Mouse (Mus musculus) cerebellum, adult 9-10 months (tissue): ENCODE measurements at regions not wholly inside any gene's neighbourhood (a gene's known extent, or its start where the extent isn't known, plus 50 kb on each side); places are given as distances from the start of the nearest gene placed in this dataset.

Experiments used
- DNase-seq: peaks from one replicate; pipeline ENCODE4 v3.0.0; 2022

GRCm38 (mm10) chr4:131217083-131217482 is 272.9 kb downstream of the Matn1 start:
- DNase-seq, result no peak

DNA sequence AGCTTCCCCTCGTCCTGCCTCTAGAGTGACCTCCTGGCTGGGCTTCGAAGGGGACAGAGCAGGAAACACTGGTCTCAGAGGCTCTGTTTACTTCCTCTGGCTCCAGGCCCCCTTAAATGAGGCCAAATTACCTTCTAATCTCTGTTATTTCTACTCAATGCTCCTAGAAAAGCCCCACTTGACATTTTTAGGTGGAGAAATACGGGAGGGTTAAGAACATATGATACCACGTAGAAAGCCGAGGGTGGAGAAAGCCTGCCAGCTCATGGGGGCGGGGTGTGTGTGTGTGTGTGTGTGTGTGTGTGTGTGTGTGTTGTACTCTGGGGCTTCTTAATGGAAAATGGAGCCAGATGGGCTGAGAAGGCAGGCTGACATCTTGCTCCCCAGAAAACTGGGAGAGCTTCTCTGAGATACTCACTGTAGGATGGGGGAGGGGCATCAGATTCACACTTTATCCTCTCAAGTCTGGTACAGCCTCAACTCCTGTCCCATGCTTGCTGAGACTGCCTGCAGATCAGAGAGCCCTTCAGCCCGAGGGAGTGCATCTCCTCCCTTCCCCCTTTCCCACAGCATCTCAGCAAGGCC is 273.5 kb downstream of the Matn1 start:
- DNase-seq, result no peak

DNA sequence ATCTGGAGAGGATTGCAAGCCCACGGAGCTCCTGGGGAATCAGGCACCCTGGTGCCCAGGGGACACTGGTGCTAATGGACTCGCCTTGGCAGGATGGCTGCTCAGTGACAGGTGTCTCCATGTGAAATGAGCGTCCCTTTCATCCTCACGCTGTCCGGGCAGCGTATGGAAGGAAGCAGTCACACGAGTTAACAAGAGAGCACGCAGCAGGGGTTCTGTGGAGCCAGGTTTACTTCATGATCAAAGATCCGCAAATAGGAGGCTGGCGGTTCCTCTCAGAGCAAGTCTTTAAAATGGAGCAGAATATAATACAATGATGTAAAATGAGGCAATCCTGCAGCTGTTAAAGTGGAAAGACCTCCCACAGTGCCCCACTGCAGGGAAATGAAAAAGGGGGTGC is 276.8 kb downstream of the Matn1 start:
- no peak for DNase-seq

GRCm38 (mm10) chr4:131230361-131230760 is 286.2 kb downstream of the Matn1 start:
- no peak for DNase-seq

DNA sequence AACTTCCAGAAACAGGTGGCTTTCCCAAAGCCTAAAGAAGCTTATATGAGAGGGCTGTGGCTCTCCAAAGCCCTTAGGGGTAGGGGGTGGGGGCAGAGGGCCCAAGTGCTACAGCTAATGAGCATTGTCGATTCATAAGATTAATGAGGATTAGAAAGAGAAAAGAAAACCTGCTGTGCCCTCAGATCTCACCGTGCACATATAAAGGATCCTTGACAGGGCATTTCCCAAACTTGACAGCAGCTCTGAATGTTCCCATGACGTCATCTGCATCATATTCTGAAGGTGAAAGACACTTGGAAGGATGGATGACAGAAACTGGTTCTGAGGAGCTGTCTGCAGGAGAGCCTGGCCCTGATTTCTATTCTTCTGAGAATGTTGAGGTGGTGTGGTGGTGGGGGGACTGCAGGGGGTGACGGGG is 292.4 kb downstream of the Matn1 start:
- DNase-seq, result no peak

DNA sequence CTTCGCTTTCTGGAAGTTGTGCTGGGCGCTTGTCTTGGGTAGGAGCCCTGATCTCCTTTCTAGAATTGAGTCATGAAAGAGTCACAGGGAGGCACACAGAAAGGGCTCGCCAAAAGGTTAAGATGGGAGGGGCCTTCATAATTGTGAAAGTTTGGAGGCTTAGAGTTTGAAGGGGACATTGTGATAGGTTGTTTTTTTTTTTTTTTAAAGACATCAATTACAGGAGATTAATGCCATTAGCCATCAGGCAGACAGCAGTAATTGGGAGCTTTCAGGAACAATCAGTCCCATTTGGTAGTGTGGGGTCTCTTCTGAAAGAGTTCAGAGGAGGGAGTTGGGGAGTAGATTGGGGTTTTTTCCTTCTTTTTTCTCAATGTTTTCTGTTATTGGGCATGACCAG is 294.4 kb downstream of the Matn1 start:
- DNase-seq, result no peak

GRCm38 (mm10) chr4:131239132-131239531 is 294.9 kb downstream of the Matn1 start:
- DNase-seq, result no peak

DNA sequence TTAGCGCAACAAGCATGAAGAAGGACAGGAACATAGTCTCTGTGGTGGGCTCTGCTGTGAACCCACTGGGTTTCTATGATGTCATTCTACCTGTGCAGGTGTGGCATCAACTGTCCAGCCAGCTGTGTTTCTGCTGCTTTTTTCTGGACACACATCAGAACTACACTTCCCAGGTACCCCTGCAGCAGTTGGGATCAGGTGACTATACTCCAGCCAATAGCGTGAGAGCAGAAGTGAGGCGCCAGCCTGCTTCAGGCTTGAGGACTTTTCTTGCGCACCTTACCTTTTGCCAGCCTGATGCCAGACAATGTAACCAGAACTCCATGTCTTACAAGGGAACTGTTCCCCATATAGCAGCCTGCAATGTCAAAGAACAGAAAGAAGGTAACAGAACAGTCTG is 296.3 kb downstream of the Matn1 start:
- DNase-seq, result no peak

GRCm38 (mm10) chr4:131242250-131242649 is 298.1 kb downstream of the Matn1 start:
- peak; percentile 82 for DNase-seq

DNA sequence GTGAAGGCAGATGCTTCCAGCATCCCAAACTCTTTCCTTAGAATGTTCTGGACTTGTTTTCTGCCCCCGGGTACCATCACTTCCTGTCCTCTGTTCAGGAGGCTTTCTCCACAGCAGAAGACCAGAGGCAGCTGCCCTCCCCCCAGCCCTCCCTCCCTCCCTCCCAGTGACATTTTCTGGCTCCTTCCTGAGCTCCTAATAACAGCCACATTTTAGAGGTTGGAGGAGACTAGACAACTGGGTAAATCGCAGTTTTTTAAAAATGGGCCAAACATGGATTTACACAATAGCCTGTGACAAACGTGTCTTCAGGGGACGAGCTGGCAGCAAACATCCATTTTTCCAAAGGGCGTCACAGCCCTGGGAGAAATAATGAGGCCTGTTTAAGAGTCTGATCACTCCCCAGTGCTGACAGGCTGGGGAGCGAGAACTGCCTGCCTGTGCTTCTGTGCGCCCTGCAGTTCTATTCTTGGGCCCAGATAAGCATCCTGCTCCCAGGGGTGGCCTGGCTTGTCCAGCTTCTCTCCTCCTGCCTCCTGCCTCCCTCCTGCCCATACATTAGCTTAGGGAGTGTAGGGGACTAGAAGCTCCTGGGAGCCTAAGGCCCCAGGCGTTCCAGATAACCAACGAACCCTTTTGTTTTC is 299.7 kb downstream of the Matn1 start:
- no peak for DNase-seq

- peak; percentile 89 for DNase-seq
These were observed 308.6 kb downstream of the Matn1 start for GRCm38 (mm10) chr4:131252602-131253442.

DNA sequence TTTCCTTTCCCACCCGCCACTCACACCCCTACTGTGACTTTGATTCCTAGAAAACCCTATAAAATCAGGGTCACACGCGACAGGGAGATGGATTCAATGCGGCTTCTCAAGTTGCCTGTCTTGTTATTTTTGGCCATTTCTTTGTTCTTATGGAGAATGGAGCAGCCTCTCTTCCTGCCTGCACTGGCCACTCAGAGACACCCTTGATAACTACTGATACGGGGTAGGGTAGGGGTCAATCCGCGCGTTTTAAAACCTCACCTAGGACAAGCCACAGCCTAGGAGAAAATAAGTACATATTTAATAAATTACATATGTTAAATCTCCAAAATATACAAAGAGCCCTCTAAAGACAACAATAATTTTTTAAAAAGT is 309.2 kb downstream of the Matn1 start:
- no peak for DNase-seq

- DNase-seq, result no peak
These were observed 310.1 kb downstream of the Matn1 start for GRCm38 (mm10) chr4:131254243-131254642.

DNA sequence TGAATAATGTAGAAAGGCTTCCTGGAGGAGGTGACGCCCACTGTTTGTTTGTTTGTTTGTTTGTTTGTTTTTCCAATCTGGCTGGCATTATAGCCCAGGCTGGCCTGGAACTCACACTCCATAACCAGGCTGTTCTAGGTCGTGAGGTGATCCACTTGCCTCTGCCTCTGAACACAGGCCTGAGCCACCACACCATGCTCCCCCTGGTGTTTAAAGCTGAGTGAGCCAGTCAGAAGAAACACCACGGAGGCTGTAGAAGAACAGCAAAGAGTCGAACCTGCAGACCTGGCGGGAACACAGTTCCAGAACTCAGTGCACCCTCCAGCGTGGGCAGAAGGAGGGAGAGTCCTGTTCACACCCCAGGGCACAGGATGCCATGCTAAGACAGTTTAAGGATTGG is 310.5 kb downstream of the Matn1 start:
- no peak for DNase-seq

DNA sequence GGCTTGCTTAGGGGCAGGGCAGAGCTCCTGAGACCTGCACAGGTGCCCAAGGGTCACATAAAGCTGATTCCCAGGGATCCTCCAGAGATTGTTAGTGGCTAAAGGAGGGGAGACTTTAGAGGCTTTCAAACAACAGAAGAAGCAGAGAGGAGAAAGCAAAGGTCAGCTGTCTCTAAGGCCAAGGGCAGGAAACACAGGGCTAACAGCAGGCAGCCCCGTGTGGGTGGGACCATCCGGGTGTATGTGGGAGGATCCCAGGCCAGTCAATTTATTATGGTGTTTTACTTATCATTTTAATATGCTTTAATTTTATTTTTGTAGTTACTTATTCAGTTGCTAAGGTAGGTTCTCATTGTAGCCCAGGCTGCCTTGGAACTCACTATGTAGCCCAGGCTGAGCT is 317.1 kb downstream of the Matn1 start:
- DNase-seq, result no peak

DNA sequence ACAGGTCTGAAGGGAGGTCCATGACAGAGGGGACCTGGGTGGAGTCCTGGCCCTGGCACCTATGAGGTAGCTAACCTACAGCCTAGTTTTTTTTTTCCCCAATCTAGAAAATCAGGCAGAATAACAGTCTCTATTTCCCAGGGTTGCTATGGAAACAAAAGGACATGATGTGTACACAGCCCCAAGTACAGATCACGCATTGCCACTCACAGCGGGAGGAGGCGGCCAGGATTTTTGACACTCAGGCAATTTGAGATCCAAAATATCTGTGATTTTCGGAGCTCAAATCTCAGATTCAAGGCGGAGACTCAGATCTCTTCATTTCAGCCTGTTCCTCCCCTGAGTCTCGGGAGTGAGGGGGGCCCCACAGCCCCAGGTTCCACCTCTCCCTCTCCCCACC is 318.7 kb downstream of the Matn1 start:
- no peak for DNase-seq

DNA sequence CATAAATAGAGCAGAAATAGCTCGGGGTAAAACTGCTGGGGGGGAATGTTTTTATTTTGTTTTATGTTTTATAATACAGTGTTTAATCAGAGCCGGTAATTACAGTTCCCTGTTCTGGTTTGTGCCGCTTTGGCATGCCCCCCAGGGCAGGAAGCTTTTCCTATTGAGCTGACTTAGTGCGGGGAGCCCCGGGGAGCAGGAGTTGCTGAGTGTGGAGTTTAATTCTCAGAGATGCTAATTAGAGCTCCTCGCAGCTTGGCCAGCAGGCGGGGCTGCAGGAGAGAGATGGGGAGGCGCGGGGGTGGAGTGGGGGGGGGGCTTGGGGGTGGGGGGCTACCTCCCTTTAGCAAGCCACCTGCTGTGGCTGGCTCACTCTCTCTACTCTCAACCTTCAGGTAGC is 322.6 kb downstream of the Matn1 start:
- no peak for DNase-seq

GRCm38 (mm10) chr4:131267760-131268159 is 323.6 kb downstream of the Matn1 start:
- no peak for DNase-seq

GRCm38 (mm10) chr4:131270192-131270591 is 326.0 kb downstream of the Matn1 start:
- no peak for DNase-seq

- no peak for DNase-seq
These were observed 327.9 kb downstream of the Matn1 start for GRCm38 (mm10) chr4:131272060-131272459.

DNA sequence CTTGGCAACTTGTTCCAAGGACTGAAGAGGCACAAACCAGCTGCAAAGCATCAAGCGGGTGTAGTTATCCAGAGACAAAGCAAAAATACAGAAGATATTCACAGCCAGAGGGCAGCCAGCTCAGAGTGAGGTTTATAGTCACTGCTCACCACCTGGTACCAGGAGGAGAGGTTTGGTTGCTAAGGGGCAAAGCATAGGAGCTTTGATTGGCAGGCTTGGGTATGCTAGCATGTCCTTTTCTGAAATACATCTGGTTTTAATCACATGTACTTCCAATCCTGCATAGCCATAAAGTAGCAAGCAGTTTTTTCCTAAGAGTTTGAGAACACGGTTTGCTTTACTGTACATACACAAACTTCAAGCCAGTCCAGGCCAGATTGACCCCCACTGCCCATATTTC is 349.4 kb downstream of the Matn1 start:
- DNase-seq, result no peak

DNA sequence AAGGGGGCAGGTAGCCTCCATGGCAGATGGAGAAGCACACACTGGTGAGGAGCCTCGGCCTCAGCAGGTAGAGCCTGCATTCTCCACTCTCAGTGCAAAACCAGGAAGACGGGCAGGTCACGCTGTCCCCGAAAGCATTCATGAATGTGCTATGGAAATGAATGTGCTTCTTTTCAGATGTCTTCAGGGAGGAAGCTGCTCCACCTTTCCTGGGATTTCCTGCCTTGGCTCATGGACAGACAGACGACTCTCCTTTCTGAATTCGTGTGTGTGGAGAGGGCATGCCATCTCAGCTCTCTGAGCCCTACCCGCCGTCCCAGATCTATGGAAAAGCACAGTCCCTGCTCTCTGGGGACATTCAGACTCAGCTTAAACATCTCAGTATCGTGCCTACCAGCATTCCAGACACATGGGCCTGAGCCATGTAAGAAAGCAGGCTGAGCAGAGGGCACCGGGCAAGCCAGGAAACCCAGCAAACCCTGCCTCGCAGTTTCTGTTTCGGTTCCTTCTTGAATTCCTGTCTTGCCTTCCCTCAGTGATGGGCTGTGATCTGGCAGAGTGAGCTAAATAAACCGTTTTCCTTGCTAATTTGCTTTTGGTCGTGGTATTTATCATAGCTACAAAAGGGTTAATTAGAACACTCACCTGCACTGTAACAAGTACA is 354.0 kb downstream of the Matn1 start:
- no peak for DNase-seq

DNA sequence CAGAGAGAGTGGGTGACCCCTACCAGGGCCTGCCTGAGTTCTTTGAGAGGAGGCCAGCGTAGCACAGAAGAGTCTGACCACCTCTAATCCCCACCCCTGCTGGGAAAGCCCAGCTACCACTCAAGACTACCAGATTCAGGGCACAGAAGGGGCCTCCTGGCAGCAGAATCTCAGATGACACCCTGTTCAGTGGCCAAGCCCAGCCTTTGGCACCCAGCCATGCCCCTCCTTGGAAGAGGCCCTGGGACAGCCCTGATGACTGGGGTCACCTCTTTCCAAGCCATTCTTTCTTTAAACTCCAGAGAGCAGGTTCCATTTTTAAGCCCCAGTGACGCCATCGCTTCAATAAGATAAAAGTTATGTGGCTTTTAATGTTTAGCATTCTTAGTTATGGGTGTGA is 359.8 kb downstream of the Matn1 start:
- DNase-seq, result no peak

GRCm38 (mm10) chr4:131304361-131304777 is 360.2 kb downstream of the Matn1 start:
- no peak for DNase-seq
